Mouse (Mus musculus) forebrain, embryonic 13.5 days (tissue): ENCODE measurements at regions not wholly inside any gene's neighbourhood (a gene's known extent, or its start where the extent isn't known, plus 50 kb on each side); places are given as distances from the start of the nearest gene placed in this dataset. TPM values are rescaled to one million over a fixed set of nuclear protein-coding genes. Genes with fewer than 3 reads are reported as not detected.

Experiments
- ATAC-seq: fragments of 200-750 bp; cut with Nextera tagmentation; 2 replicates; pipeline ENCODE4 v1.8.0; 2017
- H3K27ac ChIP-seq: fragments of 300-500 bp; sonication (generic); 2 replicates; pipeline ENCODE4 v1.5.1; 2015; ENCODE audit warnings: inconsistent platforms, mild to moderate bottlenecking, moderate library complexity
- H3K27me3 ChIP-seq: fragments of 300-500 bp; sonication (generic); 2 replicates; pipeline ENCODE4 v1.6.1; 2015; ENCODE audit warnings: mild to moderate bottlenecking, inconsistent platforms
- H3K36me3 ChIP-seq: fragments of 300-500 bp; sonication (generic); 2 replicates; pipeline ENCODE4 v1.6.1; 2015; ENCODE audit warnings: mild to moderate bottlenecking, inconsistent platforms; ENCODE audit not compliant: poor library complexity, severe bottlenecking
- H3K4me1 ChIP-seq: fragments of 300-500 bp; sonication (generic); 2 replicates; pipeline ENCODE4 v1.6.1; 2015; ENCODE audit warnings: inconsistent platforms
- H3K4me2 ChIP-seq: fragments of 300-500 bp; sonication (generic); 2 replicates; pipeline ENCODE4 v1.6.1; 2015; ENCODE audit warnings: inconsistent platforms, mild to moderate bottlenecking, moderate library complexity
- H3K4me3 ChIP-seq: fragments of 300-500 bp; sonication (generic); 2 replicates; pipeline ENCODE4 v1.5.1; 2015; ENCODE audit warnings: mild to moderate bottlenecking, inconsistent platforms
- H3K9ac ChIP-seq: fragments of 300-500 bp; sonication (generic); 2 replicates; pipeline ENCODE4 v1.6.1; 2015; ENCODE audit warnings: mild to moderate bottlenecking, inconsistent platforms
- H3K9me3 ChIP-seq: fragments of 300-500 bp; sonication (generic); replicated peaks from 2 replicates; pipeline ENCODE4 v1.6.1; 2016; ENCODE audit warnings: inconsistent platforms
- WGBS: fragments of 180-500 bp; shearing (Covaris S2); methylation state at CpG from one replicate; pipeline ENCODE4 v1.1.7; 2015; 5-methylcytosine and 5-hydroxymethylcytosine counted together
- microRNA-seq: library from miRNA; unstranded; fragments of <30 nt; microRNA quantifications from one replicate; pipeline ENCODE4, GENCODE M21; 2016

GRCm38 (mm10) chr10:24981763-24982162, 54.5 kb upstream of the Arg1 start:
- H3K9me3 ChIP-seq = no peaks in the 10 kb centered on the region
- no peak for ATAC-seq
- no peak overlapping the region for H3K9ac ChIP-seq
- 77% methylated on average over 3 of the region's 3 CpGs for WGBS
- no peak overlapping the region for H3K27ac ChIP-seq
- H3K4me3 ChIP-seq = no peak overlapping the region
- no peaks in the 10 kb centered on the region for H3K27me3 ChIP-seq
- no peak overlapping the region for H3K4me2 ChIP-seq
- no peaks in the 10 kb centered on the region for H3K4me1 ChIP-seq
- H3K36me3 ChIP-seq = no peaks in the 10 kb centered on the region

Small RNA genes lying in the stretch of these regions (microRNA-seq; reads per million reads assigned to microRNA genes)
- not detected for gene Gm22566
